Mouse (Mus musculus) kidney, postnatal 4 days (tissue): ENCODE results near the gene Arhgap15.

Source experiments
- DNase-seq, 2 experiments: peaks; one replicate each; pipeline ENCODE4 v3.0.0; 2021; ENCODE audit warnings: mixed read lengths in 2 of 2

Gene Arhgap15

DNA sequence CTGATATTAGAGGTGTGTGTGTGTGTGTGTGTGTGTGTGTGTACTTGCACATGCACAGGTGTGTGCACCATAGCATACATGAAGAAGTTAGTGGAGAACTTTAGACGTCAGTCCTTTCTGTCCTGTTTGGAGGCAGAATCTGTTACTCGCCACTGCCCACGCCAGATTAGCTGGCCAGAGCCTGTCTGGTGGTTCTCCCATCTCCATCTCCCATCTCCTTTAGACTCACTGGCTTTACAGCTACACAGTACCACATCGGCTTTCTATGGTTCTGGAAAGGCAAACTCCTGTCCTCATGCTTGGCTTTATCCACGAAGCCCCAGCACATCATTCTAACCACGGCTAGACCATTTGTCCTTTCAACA lies 608.2 kb downstream of the Arhgap15 start:
- DNase-seq, result no peak

DNA sequence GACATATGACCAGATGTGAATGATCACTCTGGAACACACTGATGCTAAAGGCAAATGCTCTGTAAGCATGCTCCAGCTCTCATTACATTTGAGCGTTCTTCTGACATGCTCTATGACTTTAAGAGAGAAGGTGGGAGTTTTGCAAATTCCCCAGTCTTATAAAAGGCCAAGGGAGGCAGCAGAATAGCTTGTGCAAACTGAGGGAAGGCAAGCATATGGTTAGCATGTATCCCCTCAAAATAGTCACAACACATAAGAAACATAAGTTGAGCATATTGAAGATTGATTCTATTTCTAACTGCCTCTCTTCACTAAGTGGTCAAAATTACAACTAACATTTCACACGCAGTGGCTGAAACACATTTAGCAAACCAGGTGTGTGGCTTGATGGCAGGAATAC lies 631.6 kb downstream of the Arhgap15 start:
- DNase-seq, result no peak

DNA sequence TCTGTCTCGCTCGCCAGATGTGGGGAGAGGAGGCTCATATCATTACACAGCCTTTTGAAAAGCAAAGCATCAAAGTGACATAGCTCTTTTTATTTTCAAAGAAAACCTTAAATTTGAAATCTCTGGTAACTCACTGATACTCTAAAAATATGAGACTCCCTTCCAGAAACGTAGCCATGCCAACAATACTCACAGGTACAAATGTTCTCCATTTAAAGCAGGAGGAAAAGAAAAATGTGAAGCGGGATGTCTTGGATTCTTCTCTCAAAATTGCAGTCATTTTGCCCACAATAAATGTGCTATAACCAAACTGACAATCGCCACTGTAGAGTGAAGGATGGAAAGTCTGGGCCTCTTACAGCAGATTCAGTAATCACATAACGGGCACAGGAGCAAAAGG lies 635.9 kb downstream of the Arhgap15 start:
- no peak for DNase-seq

DNA sequence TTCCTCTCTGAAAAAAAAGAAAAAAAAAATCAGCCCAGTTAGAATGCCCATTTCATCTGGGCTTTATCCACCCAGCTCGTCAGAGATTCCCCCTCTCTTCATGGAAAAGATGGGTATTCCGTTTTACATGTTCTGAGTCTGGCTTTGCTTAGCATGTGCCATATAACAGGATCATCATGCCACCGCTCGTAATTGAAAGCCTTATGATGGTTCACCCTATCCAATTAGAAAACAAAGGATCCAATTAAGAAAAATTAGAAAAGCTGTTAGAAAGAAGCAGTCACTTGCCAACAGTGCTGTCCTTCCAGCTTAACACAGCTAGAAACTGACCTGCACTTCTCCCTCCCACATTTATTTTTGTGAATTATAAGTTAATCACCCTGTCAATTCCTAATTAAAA lies 640.9 kb downstream of the Arhgap15 start:
- no peak for DNase-seq

DNA sequence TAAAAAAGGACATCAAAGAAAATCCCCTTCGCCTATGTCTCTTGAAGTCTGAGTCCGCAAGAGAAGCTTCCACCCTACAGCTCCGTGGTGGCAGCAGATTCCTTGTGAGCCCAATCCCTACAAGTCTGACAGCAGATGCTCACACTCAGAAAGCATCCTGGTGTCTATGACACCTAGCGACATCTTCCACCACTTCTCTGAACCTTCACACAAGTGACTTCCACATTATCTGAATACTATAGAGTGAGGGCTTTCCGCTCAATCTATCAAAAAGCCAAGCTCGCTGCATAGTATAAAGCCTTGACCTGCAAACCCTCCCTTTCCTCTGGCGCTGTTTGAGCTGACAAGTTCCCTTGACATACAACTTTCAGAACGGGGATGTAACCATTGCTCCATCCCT lies 645.2 kb downstream of the Arhgap15 start:
- no peak for DNase-seq

DNA sequence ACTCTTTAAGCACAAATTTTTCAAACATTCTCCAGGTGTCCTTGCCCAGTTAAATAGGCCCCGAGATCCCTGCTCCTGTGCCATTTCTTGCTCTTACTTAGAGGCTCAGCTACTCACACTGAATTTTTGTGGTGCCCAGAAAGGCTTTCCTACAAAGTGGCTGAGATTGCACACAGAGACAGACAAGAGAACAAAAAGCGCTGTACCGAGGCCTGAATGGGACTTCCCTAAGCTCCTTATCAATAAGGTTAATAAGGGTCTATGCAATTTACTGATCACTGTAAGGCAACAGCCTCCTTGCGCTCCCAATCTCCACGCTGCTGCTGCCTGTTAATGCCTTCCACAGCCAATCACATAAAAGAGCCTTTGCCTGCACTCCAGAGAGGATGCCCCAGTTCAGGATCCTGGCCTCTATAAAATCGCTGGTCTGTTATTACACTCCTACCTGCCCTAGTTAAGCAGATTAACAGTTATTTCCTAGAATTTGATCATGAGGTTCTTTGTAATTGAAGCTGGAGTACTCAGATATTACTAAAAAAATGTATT lies 646.4 kb downstream of the Arhgap15 start:
- DNase-seq, result no peak

DNA sequence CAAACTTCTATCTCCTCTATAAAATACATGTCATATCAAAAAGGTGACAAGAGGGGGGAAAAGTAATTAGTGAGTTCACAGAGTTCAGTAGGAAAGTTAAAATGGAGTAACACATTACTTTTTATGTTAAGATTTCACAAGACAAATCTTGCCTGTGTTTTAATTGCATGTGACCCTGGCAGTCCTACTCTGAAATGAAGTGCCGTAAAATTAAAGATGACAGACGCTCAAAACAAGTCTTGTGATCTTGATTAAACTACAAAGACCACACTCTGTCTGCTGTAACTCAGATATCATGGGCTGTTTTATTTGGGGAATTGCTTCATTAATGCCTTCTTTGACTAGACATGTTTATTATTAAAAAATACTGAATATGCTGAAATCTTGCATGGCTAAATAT lies 647.0 kb downstream of the Arhgap15 start:
- DNase-seq, result no peak

DNA sequence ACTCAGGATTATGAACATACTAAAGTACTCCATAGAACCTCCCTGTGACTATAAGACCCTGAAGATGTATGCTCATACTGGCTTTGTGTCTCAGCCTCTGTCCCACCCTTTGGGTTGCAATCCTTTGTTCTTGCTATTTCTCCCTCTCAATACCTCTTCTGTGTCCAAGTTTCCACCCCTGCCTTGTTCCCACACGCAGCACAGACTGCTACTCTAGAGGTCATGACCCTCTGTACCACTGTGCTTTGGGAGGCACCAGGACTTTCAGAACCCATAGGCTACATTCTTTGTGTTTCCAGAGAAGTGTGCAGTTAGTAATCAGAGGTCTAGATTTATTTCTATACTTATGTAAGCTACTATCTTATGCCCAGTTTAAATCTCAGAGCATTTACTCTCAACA lies 648.6 kb downstream of the Arhgap15 start:
- no peak for DNase-seq

DNA sequence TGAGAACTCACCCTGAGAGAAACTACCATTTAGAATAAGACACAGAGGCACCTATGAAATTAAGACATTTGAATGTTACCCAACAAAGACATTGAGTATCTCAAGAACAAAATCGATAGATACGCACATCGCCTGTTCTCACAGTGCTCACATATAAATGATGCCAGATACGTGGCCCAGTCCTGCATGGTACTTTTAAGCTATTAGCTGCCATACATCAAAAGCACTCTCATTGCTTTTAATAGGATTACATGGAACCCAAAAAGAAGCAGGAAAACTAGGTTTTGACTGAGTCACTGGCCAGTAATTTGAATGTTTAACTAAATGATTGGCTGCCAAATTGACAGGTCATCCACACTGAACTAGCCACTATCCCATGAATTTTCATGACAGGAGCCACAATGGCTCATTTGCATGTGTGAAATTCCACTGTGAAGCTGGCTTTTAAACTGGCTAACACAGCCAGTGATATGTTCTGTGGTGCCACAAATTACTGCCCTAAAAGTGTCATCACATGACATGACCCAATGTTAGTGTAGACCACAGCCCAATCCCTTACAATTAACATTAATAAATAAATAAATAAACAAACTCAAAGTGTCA lies 649.2 kb downstream of the Arhgap15 start:
- DNase-seq, result no peak

DNA sequence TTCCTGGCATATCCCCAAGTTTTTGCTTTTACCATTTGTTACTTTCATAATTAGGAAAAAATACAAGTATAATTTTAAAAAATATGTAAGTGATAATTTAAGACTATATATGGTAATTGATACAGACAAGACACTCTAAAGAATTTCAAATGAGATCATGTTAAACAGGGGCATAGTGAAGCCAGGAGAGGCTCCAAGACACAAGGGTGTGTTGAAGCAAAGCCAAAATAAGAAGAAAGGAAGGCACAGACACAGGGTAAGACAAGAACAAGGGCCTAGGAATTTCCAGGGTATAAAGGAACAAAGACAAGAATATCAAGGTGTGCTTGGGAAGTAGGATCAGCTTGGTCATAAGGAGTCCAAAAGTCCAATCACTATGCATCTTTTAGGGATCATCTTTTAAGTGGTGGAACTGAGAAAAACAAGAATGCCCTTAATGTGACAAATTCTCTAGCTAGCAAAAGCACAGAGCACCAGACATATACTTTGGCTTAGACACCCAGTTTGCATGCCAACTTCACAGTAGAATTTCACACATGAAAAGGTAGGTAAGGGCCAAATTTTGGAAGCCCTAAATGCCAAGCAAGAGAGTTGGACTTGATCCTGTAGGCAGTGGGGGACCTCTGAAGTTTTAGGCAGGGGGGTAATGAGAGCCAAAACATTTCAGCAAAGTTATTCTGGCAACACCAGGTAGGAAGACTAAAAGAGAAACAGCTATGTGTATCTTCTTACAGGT lies 650.7 kb downstream of the Arhgap15 start:
- no peak for DNase-seq

DNA sequence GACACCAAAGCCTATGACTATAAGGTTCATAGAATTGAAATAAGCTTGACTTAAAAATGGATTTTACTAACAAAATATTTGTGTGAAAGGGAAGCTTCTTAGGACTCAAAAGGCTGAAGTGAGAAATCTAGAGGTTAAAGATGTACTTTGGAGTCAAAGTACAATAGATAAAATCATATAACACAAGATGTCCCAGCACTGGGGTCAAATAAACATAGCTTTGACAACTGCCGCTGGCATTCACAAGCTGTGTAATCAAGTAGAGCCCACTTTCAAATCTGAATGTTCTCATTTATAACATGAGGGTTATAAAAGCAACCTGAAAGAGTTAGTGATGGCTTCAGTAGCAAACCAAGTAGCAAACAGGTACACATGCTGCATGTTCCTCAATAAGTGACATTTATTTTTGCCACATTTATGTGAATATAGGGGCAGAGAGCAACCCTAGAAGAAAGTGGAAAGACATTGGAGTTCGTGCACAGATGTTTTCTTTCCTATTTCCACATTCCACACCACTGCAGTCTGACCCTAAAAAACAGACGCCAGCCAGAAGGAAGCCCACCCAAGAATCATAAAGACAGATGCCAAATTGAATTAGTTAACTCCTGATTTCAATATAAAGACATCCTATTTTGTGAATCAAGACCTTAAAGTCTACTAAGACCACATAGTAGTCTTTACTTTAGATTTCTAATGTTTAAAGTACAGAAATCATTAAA lies 653.2 kb downstream of the Arhgap15 start:
- DNase-seq, result peak; percentile 11 to 19

DNA sequence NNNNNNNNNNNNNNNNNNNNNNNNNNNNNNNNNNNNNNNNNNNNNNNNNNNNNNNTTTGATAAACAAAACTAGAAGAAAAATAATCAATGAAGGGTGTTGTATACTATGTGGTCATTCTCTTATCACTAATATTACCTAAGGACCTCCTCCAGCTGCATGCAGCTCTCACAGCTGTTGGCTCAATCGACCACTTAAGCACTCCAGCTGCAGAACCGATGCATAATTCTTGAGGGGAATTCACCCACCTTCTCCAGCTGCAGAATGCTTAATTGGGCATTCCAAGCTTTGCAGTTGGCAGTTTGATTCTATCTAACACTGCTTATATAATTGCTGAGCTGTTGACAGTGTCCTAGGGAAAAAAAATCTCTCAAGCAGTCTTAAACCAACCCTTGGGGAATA lies 663.0 kb downstream of the Arhgap15 start:
- no peak for DNase-seq

DNA sequence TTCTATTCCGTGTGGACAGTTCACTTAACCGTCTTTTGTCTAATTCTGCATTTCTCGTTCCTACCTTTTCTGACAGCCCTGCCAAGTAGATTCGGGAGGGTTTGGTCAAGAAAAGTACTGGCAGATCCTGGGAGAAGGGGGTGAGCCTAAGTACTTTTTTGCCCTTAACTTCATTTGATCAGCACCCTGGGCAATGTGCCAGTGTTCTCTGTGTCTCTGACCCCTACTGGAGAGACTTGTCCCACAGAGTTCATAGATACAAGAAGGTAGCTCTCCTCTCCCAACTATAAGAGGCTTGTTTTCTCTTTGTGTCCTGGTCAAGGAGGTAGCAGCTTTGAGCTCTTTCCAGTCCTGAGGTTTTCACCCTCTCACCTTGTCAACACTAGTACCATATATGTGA lies 667.7 kb downstream of the Arhgap15 start:
- DNase-seq, result no peak

DNA sequence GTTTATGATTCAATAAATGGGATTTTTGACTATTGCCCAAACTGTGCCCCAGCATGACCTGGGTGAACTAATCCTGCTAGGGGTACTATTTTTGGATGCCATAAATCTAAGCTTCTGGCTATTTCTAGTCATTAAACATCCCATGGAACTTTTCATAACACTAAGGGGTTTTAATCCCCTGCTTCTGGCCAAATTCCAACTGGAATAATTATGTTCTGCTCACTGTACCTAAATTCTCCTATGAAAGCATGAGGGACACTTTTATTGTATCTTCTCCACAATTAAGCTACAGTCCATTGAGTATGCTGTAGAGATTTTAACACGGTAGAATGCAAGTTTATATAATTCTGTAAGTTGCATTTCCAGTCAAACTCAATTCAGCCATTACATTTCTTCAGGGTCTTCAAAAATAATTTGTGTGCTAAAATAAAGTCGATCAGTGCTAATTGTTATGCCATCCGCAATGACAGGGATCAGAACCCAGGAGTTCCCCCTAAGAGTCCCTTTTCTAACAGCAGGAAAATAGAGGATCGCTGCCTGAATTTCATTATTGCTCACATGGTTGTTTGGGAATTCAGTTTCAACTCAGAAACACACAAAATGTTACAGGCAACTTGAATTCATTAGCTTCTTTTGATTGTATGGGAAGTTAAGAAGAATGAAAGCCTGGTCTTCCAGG lies 671.1 kb downstream of the Arhgap15 start:
- DNase-seq, result no peak

DNA sequence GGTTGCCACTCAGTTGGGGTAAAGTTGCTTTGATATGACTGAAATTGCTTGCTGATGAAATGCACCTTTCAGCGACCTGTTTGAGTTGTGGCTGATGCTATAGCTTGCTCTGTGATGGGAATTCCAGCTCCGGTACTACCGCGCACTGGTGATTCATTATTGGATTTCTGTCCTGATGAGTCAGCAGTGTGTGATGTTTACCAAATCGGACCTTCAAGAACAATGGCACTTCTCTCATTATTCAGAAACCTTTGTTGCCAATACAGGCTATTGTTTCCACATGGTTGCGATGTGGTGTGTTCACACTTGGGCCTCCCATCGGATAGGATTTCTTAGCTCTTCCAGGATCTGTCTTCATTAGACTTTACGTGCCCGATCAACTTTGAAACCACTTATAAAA lies 681.9 kb downstream of the Arhgap15 start:
- DNase-seq, result no peak

DNA sequence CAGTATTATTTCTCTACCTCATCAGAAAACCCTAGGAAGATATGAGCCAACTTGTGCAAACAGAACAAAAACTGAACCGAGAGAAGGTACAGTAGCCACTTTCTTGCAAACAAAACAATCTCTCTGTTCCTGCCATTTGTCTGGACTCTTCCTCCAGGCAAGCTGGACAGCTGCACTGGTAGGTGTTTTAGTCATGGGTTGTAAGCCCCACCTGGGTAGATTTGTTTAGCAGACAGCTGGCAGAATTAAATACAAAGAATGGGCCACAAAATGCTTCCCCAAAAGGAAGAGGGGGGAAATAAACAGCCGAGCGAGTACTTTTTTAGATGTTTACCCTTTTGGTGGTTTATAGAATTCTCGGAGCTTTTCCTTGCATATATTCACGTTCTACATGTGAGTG lies 688.0 kb downstream of the Arhgap15 start:
- DNase-seq, result no peak

DNA sequence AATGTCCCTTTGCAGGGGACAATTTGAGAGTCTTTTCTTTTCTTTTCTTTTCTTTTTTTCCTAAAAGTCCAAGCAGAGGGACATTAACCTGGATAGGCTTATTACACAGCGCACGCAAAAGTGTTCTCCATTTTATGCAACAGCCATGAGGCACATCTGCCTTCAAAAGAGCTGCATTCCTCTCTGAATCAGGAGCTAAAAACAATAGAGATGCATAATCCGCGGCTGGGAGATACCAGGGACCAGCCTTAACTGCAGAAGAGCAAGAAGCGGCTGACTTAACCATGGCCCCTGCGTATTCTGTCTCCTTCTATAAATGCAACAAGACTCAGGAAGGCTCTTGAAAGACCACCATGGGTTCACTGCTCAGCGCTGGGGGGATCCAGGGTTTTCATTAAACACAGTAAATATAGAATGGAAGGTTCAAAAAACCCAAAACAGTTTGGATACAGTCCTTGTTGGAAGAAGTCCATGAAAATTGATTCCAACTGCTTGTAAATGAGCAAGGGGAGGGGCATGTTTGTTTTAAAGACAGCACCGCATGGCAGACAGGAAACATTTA lies 689.0 kb downstream of the Arhgap15 start:
- peak in 1 of 2 experiments; percentile 12 for DNase-seq

DNA sequence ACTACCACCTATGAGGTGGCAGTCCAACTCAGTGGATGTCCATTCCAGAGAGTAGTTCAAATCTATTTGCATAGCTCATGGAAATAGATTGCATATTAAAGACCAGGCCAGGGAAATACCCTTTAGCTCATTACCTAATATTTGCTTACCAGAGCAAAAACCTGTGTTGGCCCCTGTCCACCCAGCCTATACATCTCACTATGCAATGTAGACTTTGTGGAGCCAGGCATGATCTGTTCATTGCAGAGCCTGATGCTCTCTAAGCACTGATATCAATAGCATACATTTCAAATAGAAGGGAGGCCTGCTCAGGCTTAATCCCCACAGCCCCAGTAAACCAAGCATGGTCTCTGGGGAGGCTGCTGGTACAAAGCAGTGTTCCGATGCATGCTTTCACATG lies 689.4 kb downstream of the Arhgap15 start:
- DNase-seq, result no peak

DNA sequence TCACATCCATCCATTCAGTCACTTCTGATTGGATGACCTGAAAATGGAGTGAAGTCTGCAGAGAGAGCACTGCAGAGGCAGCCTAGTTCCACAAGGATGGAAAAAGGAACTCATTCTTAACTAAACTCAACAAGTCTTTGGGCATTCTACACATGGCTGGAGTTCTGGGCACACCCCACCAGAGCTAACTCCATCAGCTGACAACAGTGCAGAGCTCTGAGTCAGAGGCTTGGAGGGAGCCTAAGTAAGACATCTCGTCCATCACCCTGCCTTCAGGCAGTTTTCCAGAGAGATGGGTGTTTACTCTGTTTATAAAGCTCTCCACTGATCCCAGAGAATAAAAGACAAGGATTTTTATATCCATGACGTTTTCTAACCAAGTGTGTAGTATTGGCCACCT lies 696.3 kb downstream of the Arhgap15 start:
- DNase-seq, result no peak
